Mouse (Mus musculus) spleen, postnatal 14 days (tissue): Measurements from ENCODE around the gene Zfp106.
A peak's percentile ranks its signal among the peaks of the same experiment; 100 is the strongest.
"Not testable (repeated sequence)": the region's sequence is repeated elsewhere in the genome, so short reads cannot be mapped to it uniquely, and the experiment has no call there.

ENCODE experiments used
- DNase-seq, 2 experiments: peaks; one replicate each; pipeline ENCODE4 v3.0.0; 2021 to 2022; ENCODE audit warnings: low spot score in 2 of 2

Gene Zfp106

DNA sequence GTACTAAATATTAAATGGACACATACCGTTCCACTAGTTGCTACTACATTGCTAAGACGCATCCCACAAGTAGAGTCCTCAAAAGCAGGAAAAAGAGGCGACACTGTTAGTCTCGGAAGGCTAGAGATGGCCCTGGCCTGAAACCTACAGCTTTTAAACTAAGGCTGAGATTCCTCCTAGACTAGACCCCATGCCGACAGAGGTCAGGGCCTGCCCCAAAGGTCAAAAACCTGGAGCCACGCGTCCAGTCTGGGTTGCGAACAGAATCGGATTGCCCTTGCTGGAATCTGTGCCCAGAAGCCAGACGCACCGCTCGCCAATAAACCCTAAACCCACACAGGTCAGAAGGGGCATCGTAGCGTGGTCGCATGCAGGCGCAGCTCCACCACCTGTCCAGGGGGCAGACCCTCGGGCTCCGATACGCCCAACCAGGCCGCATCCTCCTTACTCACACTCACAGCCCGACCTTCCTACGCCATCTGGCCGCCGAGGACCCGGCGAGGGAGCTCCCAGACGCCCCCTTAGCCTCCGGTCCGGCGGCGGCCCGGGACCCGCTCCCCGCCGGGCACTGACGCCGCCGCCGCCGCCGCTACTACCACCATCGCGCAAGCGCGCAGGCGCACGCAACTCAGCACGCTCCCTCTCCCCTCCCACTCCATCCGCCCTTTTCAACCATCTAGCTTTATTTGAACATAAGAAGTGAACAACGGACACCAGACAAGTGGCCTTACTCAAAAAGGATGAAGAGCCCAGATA lies at the start of gene Zfp106:
TSS of gene Zfp106 (minus strand) at position 609 of the 756 bp plus-strand sequence.
- DNase-seq = peak; percentile 74 to 83

DNA sequence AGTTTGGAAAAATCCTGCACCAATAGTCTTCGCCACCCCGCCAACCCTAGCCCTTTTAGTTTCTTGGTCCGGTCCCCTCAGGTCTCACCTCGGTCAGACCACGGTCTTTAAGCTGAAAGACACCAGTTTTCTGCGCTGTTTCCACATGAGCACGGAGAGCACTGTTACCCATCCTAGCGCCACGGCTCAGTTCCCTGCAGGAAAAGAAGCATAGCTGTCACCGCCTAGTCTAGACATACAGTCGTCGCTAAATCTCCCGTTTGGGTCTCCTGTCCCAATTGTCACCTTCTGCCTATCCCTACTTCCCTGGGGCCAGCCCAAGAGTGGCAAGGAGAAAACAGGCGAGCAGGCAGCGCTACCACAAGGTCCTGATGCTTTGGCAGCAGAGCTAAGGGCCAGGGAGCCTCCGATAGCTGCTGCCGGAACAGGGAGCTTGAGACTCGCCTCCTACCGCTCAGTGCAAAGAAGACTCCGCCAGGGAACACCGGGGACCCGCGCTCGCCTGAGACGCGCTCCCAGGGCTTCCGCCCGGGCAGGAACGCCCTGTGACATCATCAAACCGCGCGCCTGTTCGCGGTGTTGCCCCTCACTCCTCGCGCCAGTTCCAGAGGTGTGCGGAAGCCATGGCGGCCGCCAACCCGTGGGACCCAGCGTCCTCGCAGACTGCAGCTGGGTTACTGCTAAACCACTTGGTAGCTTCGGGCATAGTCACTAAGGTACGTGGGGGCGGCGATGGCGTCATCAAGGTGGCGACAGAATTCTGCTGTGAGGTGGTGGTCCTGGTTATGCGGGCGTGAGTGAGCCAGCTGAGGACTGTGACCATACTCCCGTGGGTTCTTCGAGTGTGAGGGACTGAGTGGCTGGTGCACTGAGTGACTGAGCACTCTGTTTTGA lies 45.4 kb upstream of the Zfp106 start, which contains the start of the genes Haus2 and Lrrc57:
TSS of gene Haus2 (plus strand) at position 554 of the 894 bp plus-strand sequence.
TSS of gene Lrrc57 (minus strand) at position 691 of the 894 bp plus-strand sequence.
- DNase-seq = peak; percentile 79 to 92

DNA sequence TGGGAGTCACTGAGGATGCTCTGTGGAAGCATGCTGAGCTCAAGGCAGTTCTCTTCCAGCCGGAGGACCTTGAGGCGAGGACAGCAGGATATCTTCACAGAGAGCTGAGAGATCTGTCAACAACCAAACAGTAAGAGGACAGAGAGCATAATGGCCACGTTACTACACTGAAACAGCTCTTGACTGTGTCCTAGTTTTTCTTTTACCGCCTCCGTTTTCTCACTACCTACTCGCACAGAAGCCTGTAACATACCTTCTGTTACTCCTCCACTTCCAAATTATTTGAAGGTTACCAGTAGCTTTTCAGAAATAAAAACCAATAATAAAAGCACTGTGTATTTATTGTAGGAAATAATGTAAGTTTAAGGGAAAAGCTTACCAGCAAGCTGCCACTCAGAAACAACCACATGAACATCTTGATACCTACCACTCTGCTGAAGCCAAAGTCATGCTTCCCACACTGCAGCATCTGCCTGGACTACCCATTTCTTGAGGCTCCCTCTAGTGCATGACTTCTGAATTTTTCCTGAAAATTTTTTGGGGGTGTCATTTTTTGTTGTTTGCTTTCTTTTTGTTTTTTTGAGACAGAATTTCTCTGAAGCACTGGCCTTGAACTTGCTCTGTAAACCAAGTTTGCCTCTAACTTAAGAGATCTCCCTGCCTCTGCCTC lies 42.5 kb upstream of the Zfp106 start:
- no peak for DNase-seq

DNA sequence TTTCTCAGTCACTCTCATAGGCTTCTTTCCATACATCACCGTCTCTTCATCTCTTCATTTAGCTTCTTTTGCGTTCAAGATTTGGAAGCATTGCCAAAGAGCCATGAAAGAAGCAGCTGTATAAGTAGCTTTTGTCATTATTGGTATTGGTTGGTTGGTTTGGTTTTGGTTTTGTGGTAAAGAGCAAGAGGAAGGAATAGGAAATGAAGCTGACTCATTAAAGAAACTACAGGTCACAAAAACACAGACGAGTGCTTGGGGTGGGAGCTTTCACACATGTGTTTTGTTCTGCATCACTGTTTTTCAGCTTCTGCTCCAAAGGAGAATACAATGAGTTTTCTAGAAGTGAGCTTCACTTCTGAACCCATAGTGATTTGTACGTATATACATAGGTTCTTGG lies 35.9 kb upstream of the Zfp106 start:
- DNase-seq = no peak

DNA sequence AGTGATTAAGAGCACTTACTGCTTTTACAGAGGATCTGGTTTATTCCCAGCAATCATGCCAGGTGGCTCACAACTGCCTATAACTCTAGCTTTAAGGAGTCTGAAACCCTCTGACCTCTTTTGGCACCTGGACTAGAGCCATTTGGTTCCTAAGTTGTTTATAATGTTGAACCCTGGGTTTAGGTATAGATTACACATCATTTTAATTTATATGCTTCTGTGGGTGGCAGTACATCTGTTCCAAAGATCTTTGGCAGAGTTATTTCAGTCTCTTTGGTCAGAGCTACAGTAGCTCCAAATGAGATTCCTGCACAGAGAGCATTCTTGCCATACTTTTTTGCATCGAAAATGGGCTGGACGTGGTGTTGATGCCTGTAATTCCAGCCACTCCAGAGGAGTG lies 34.1 kb upstream of the Zfp106 start:
- DNase-seq = no peak

DNA sequence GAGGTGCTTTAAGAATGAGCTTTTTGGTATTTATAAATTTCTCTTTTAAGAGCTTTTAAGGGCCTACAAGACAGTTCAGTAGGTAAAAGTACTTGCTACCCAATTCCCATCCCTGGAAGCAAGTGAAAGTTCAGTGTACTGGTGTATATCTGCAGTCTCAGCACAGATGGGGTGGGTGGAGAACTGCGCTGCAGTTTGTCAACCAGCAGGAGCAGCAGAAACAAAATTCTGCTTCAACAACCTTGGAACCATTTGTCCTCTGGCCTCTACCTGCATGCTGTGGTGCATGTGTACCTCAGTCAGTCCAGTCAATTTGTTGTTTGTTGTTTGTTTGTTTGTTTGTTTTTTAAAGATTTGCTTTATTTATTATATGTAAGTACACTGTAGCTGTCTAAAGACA lies 28.6 kb upstream of the Zfp106 start:
- no peak for DNase-seq

DNA sequence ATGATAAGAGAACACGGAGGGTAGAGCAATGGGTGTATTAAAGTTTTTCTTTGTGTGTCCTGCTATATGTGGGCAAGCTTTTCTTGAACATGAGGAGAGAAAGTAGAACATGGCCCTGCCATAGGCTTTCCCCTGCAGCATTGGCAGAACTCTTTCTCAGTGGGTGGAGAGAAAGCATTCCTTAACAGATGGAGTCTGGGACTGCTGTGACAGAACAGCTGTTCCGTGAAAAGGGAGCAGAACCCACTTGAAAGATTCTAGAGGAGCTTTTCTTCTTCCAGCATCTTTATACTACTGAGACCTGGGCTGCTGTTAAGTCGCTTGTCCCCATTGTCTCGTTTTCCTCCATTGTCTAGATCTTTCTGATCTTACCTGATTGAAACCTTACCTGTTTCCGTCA lies 26.1 kb upstream of the Zfp106 start:
- no peak for DNase-seq

DNA sequence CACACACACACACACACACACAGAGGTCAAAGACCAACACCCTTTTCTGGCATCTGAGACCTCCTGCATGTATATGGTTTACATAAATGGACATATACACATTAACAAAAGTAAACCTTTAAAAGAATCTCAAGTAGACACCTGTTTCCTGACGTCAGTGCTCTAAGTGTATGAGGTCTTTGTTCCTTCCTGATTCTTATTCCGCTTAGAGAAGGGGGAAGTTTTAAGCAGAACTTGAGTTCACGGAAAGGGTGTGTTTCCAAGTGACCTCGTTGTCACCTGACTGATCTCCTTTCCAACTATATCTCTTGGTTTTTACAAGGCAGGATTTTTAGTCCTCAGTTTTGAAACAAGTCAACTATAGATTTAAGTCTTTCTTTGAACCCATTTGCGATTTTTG lies 14.6 kb upstream of the Zfp106 start:
- no peak for DNase-seq

DNA sequence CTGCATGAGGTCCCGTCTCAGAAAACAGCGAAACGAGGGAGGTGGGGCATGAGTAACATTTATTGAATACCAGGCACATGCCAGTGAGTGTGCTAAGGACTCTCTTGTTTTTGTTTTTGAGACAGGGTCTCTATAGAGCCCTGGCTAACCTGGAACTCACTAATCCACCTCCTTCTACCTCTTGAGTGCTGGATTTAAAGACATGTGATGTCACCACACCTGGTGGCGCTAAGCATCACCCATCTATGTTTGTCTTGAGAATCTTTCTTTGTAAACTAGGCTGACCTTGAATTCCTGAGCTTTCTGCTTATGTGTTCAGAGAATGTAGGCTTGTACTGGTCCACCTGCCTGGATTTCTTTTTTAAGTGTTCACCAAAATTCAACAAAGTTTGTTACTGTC lies 14.2 kb upstream of the Zfp106 start:
- no peak for DNase-seq

DNA sequence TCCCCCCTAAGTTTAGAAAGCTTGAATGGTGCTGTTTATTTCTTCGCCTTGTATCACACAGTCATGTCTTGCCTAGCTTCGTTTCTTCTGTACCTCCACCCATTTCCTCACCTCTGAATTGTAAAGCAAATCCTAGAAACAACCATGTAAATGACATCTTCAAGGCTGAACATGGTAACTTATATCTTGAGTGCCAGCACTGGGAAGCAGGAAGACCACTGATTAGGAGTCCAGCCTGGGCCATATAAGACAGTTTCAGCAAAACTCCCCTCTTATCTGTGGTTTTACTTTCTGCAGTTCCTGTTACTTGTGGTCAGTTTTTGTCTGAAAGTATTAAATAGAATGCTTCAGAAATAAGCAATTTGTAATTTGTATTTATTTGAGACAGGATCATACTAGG lies 12.3 kb upstream of the Zfp106 start:
- DNase-seq = no peak

DNA sequence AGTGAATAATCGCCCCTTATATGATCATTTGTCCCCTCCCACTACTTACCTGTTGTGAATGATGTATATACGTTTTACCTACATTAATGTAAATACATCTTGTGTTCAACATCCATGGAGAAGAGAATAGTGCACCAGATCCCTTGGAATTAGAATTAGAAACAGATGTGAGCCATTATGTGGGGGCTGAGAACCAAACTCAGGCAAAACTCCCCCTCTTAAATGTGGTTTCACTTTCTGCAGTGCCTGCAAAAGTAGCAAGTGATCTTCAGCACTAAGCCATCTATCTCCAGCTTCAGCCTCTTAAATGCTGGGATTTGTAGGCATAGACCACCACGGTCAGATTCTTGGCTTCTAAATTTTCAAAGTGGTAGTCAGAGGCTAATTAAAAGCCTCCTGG lies 11.5 kb upstream of the Zfp106 start:
- DNase-seq = no peak

DNA sequence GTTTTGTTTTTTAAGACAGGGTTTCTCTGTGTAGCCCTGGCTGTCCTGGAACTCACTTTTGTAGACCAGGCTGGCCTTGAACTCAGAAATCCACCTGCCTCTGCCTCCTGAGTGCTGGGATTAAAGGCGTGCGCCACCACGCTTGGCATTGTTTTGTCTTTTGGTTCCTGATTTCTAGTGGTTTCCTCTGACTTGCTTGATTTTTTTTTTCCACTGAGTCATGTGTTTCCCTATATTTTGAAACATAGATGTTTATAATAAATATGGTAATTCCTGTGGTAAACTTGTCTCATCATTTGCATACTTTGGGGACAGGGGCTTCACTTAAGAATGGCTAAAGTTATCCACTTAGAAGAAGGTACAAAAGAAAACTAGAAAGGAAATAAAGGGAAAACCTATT lies 8.5 kb upstream of the Zfp106 start:
- DNase-seq = not testable (repeated sequence)

DNA sequence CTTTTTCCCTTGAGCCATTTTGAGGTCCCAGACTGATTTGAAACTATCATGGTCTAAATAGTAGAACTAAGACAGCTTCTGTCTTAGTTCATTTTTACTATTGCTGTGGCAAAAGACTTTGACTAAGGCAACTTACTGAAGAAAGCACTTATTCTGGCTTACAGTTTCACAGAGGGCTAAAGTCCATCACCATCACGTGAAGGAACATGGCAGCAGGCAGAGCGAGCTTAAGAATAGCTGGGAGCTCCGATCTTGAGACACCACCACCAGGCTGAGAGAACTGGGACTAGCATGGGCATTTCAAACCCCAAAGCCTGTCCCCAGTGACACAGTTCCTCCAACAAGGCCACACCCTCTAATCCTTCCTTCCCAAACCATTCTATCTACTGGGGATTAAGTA lies 7.4 kb upstream of the Zfp106 start:
- DNase-seq = no peak

DNA sequence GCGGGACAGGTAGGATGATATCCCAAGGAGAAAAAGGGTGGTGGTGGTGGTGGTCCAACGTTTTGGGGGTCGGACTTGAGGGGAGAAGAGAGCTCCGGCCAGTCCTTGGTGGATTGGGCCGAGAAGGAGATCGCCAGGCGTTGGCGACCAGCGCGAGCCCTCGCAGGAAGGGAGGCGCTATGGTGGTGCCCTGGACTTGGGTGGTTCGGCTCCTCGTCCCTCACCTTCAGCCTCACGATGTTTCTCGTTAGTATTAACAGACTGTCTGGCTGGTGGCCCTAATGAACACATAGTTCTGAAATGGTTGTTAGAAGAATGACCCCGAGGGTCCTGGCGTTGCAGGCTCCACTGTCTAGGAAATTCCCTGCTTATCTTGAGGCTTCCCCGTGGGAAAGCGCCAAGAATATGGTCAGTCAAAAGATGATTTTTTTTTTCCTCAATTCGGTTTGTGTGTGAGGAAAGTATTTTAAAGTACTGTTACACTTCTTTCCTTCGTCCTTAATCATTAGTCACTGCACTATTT lies 4.2 kb upstream of the Zfp106 start:
- no peak for DNase-seq

DNA sequence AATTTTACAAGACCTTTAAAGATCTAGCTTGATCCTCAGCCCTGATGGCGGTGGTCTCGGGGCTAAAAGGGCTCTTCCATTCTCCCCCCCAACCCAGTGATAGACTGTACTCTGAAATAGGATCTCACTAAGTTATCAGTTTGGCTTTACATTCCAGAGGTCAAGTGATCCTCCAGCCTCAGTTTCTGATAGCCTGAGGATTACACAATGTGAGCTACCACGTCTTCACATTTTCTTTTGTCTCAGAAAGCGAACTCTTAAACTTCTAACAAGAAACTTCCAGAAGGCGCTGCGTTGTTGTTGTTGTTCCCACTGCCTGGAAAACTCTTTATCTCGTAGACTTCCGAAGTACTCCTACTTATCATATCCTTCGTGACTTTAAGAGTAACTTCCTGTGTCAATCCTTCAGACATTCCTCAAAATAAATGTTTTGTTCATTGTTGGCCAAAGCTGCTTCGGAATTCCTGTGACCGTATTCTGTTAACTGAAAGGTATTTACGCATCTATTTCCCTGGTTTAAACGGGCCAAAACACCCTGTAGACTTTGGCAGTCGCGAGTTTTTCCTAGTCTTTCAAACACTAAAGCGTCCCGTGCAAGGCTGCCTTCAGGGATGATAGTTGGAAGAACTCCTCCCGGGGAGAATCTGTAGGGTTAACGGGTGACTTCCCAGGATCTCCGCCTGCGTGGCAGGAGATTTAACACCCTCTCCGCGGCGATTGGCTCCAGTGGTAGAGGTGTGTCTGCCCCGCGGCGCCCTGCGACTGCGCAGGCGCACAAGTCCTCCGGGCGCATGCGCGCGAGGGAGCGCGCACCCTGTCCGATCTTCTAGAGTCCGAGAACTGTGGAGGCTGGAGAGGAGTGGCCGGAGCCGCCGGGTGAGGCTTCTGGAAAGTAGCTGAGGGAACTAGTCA lies 3.5 kb upstream of the Zfp106 start, which contains the start of gene Snap23:
TSS of gene Snap23 (plus strand) at position 786 of the 912 bp plus-strand sequence.
- DNase-seq = peak; percentile 84 to 87

DNA sequence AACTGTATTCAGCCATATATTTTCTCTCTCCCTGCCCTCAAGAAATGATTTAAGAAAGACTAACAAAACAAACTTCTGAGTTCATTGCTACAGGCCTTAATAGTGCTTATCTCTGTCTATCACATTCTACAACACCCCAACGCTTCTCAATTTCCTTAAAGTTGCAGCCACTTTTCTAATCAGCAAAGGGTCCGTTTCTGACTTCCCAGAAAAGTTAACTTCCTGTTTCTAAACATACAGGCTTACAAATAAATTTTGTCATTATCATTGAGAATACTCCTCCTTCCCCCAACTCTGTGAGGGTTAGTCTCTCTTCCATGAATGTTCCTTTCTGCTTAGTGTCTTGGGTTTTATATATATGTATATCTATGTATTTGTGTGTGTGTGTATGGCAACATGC lies 1.7 kb upstream of the Zfp106 start:
- DNase-seq = no peak

DNA sequence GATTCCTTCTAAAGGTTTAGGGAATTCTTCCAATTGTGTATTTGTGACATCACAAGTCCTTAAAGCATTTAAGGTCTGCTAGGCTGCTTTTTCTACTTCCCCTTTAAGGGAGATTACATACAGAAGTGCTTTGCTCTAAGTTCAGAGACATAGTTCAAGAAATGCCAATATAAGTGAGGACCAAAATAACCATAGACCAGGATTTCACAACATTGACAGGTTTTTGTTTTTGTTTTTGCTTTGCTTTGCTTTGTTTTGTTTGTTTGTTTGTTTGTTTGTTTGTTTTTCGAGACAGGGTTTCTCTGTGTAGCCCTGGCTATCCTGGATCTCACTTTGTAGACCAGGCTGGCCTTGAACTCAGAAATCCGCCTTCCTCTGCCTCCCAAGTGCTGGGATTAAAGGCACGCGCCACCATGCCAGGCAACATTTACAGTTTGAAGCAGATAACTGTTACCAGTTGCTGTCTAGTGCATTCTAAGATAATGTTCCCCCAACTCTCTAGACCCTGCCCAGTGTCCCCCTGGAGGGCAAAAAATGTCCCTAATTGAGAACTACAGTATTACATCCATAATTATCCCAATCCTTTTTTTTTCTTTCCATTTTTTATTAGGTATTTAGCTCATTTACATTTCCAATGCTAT lies 1.0 kb upstream of the Zfp106 start:
- DNase-seq = not testable (repeated sequence)

DNA sequence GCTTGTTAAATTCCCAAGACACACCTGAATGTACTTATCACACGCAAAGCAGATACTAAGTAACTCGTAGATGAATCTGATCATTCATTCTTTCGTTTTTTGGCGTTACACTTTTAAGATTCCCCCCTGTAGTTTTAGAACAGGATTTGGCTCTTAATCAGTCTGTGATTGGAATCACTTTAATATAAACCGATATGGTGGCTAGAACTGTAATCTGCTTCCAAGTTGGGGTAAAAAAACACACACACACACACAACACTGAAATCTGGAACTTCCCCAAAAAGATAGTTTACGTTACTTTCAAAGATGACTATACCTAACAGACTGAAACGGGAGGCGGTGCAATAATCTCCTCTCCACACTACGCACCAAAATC lies 796 bp downstream of the Zfp106 start:
- no peak for DNase-seq

DNA sequence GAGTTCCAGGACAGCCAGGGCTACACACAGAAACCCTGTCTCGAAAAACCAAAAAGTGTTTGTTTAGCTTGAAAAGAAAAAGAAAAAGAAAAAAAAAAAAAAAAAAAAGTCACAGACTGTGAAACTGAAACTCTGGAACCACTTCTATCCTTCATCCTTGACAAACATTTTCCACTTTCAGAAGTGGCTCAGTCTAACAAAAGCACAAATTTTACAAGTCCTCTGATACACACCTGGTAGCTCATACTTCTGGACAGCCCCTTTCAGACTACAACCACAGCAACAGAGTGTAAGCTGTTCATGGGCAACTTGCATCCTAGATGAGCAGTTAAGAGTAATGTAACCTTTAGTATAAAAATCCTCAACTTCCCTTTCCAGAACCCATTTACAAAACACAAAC lies 2.1 kb downstream of the Zfp106 start:
- no peak for DNase-seq

DNA sequence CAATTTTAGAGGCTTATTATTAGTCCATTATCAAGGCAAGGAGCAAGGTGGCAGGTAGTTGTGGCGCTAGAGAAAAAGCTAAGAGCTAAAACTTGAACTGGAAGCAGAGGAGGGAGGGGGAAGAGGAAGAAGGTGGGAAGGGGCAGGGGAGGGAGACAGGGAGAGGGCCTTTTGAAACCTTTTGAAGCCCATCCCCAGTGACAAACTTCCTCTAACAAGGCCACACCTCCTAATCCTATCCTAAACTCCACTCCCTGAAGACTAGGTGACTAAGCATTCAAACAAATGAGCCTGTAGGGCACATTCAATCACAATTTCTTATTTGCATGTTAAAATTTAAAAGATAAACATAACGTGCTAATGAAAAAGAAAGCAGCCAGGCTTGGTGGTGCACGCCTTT lies 4.8 kb downstream of the Zfp106 start:
- no peak for DNase-seq
